Mouse (Mus musculus): Measurements from ENCODE around the gene Abcc10. TPM values are rescaled to one million over a fixed set of nuclear protein-coding genes. Genes with fewer than 3 reads are reported as not detected.

Abcc10 gene
- 28.7 and 37.5 TPM in 2 replicates for polyA plus RNA-seq (2012; rRNA removed)

GRCm38 (mm10) chr17:46327906-46328534 lies at the start of gene Abcc10:
Abcc10 (minus strand) TSS chr17:46328352.
- H3K27ac ChIP-seq (ENCODE audit: insufficient read depth, low read depth, low read length): peak within 1 kb of the TSS; percentile 74
- WGBS: under 1% methylated on average over 40 of the region's 40 CpGs
- no peak for TF ChIP-seq CTCF (IDR thresholded peaks at IDR 0.05; ENCODE audit: extremely low read depth, insufficient read length, insufficient replicate concordance, low read depth, low read length)
- peak; percentile 96 for TF ChIP-seq POLR2A (IDR thresholded peaks at IDR 0.05; ENCODE audit: low read depth, low read length)
- H3K4me1 ChIP-seq (ENCODE audit: control insufficient read depth, insufficient read depth, insufficient read length, low read length): peaks cover 8% of the 10 kb centered on the region
- no peaks in the 10 kb centered on the region for H3K27me3 ChIP-seq (ENCODE audit: control insufficient read depth, insufficient read depth, low read length)
- H3K4me3 ChIP-seq (ENCODE audit: low read depth, low read length): peak within 1 kb of the TSS; percentile 80
- H3K36me3 ChIP-seq (ENCODE audit: control insufficient read depth, insufficient read depth, low read length): 0 out of 2 replicates have a peak, but pooled peaks cover 3% of the 10 kb centered on the region

GRCm38 (mm10) chr17:46371783-46372182 lies 43.6 kb upstream of the Abcc10 start:
- WGBS: 66% methylated on average over 3 of the region's 3 CpGs
- TF ChIP-seq POLR2A (IDR thresholded peaks at IDR 0.05; ENCODE audit: low read depth, low read length): no peak
- TF ChIP-seq CTCF (IDR thresholded peaks at IDR 0.05; ENCODE audit: extremely low read depth, insufficient read length, insufficient replicate concordance, low read depth, low read length): peak; percentile 55; the same call in 1 of the 2 replicates
- Histone ChIP-seq H3K4me3 (ENCODE audit: low read depth, low read length) (no peak overlapping the region), H3K27ac (ENCODE audit: insufficient read depth, low read depth, low read length) (no peak overlapping the region), H3K4me1 (ENCODE audit: control insufficient read depth, insufficient read depth, insufficient read length, low read length) (no peaks in the 10 kb centered on the region), H3K27me3 (ENCODE audit: control insufficient read depth, insufficient read depth, low read length) (no peaks in the 10 kb centered on the region), H3K36me3 (ENCODE audit: control insufficient read depth, insufficient read depth, low read length) (no peaks in the 10 kb centered on the region)

- Histone ChIP-seq H3K36me3 (ENCODE audit: control insufficient read depth, insufficient read depth, low read length) (no peaks in the 10 kb centered on the region), H3K27me3 (ENCODE audit: control insufficient read depth, insufficient read depth, low read length) (no peaks in the 10 kb centered on the region), H3K4me3 (ENCODE audit: low read depth, low read length) (no peak overlapping the region), H3K4me1 (ENCODE audit: control insufficient read depth, insufficient read depth, insufficient read length, low read length) (no peaks in the 10 kb centered on the region), H3K27ac (ENCODE audit: insufficient read depth, low read depth, low read length) (no peak overlapping the region)
- 73% methylated on average over 8 of the region's 8 CpGs for WGBS
- TF ChIP-seq CTCF (IDR thresholded peaks at IDR 0.05; ENCODE audit: extremely low read depth, insufficient read length, insufficient replicate concordance, low read depth, low read length): no peak
- no peak for TF ChIP-seq POLR2A (IDR thresholded peaks at IDR 0.05; ENCODE audit: low read depth, low read length)
Measured at GRCm38 (mm10) chr17:46351026-46351700, 23.0 kb upstream of the Abcc10 start.

- TF ChIP-seq CTCF (IDR thresholded peaks at IDR 0.05; ENCODE audit: extremely low read depth, insufficient read length, insufficient replicate concordance, low read depth, low read length) (no peak), POLR2A (IDR thresholded peaks at IDR 0.05; ENCODE audit: low read depth, low read length) (no peak)
- Histone ChIP-seq H3K27me3 (ENCODE audit: control insufficient read depth, insufficient read depth, low read length) (no peaks in the 10 kb centered on the region), H3K4me3 (ENCODE audit: low read depth, low read length) (no peak overlapping the region), H3K27ac (ENCODE audit: insufficient read depth, low read depth, low read length) (no peak overlapping the region), H3K36me3 (ENCODE audit: control insufficient read depth, insufficient read depth, low read length) (no peaks in the 10 kb centered on the region), H3K4me1 (ENCODE audit: control insufficient read depth, insufficient read depth, insufficient read length, low read length) (no peaks in the 10 kb centered on the region)
- 63% methylated on average over 7 of the region's 7 CpGs for WGBS
Measured at GRCm38 (mm10) chr17:46341208-46341607, 13.1 kb upstream of the Abcc10 start.

- WGBS: 40% methylated on average over 5 of the region's 5 CpGs
Measured at GRCm38 (mm10) chr17:46336475-46336874, 8.3 kb upstream of the Abcc10 start.

GRCm38 (mm10) chr17:46328723-46329122 lies 571 bp upstream of the Abcc10 start:
- WGBS: 68% methylated on average over 6 of the region's 6 CpGs
- no peak overlapping the region for H3K27ac ChIP-seq (ENCODE audit: insufficient read depth, low read depth, low read length)

More at GRCm38 (mm10) chr17:46336475-46336874, 8.3 kb upstream of the Abcc10 start:
- Histone ChIP-seq H3K36me3 (ENCODE audit: control insufficient read depth, insufficient read depth, low read length) (no peaks in the 10 kb centered on the region), H3K27me3 (ENCODE audit: control insufficient read depth, insufficient read depth, low read length) (no peaks in the 10 kb centered on the region), H3K4me1 (ENCODE audit: control insufficient read depth, insufficient read depth, insufficient read length, low read length) (no peaks in the 10 kb centered on the region), H3K27ac (ENCODE audit: insufficient read depth, low read depth, low read length) (no peak overlapping the region), H3K4me3 (ENCODE audit: low read depth, low read length) (no peak overlapping the region)
- TF ChIP-seq CTCF (IDR thresholded peaks at IDR 0.05; ENCODE audit: extremely low read depth, insufficient read length, insufficient replicate concordance, low read depth, low read length): peak; percentile 40; the same call in 1 of the 2 replicates
- no peak for TF ChIP-seq POLR2A (IDR thresholded peaks at IDR 0.05; ENCODE audit: low read depth, low read length)

GRCm38 (mm10) chr17:46327413-46327905 lies 693 bp downstream of the Abcc10 start:
- TF ChIP-seq POLR2A (IDR thresholded peaks at IDR 0.05; ENCODE audit: low read depth, low read length) (no peak), CTCF (IDR thresholded peaks at IDR 0.05; ENCODE audit: extremely low read depth, insufficient read length, insufficient replicate concordance, low read depth, low read length) (no peak)
- peak overlapping the region; percentile 80 for H3K4me3 ChIP-seq (ENCODE audit: low read depth, low read length)
- peak overlapping the region; percentile 55 for H3K27ac ChIP-seq (ENCODE audit: insufficient read depth, low read depth, low read length)
- no peaks in the 10 kb centered on the region for H3K27me3 ChIP-seq (ENCODE audit: control insufficient read depth, insufficient read depth, low read length)
- peaks cover 10% of the 10 kb centered on the region for H3K4me1 ChIP-seq (ENCODE audit: control insufficient read depth, insufficient read depth, insufficient read length, low read length)
- H3K36me3 ChIP-seq (ENCODE audit: control insufficient read depth, insufficient read depth, low read length): 0 out of 2 replicates have a peak, but pooled peaks cover 3% of the 10 kb centered on the region
- WGBS: 3% methylated on average over 27 of the region's 27 CpGs

More at GRCm38 (mm10) chr17:46328723-46329122, 571 bp upstream of the Abcc10 start:
- Histone ChIP-seq H3K36me3 (ENCODE audit: control insufficient read depth, insufficient read depth, low read length) (0 out of 2 replicates have a peak, but pooled peaks cover 2% of the 10 kb centered on the region), H3K4me1 (ENCODE audit: control insufficient read depth, insufficient read depth, insufficient read length, low read length) (peaks cover 6% of the 10 kb centered on the region; the same call in 1 of the 2 replicates), H3K4me3 (ENCODE audit: low read depth, low read length) (no peak overlapping the region), H3K27me3 (ENCODE audit: control insufficient read depth, insufficient read depth, low read length) (no peaks in the 10 kb centered on the region)
- TF ChIP-seq CTCF (IDR thresholded peaks at IDR 0.05; ENCODE audit: extremely low read depth, insufficient read length, insufficient replicate concordance, low read depth, low read length): no peak
- no peak for TF ChIP-seq POLR2A (IDR thresholded peaks at IDR 0.05; ENCODE audit: low read depth, low read length)
